Mouse (Mus musculus) heart, adult 2 months (tissue): ENCODE measurements at regions not wholly inside any gene's neighbourhood (a gene's known extent, or its start where the extent isn't known, plus 50 kb on each side); places are given as distances from the start of the nearest gene placed in this dataset.

Experiments
- DNase-seq, 2 experiments: peaks; one replicate each; pipeline ENCODE4 v3.0.0; 2021
- H3K27ac ChIP-seq: fragments of 200-600 bp; 2 replicates; pipeline ENCODE4 v1.8.1; 2022
- H3K27me3 ChIP-seq: fragments of 200-500 bp; 2 replicates; pipeline ENCODE4 v1.6.1; 2012; ENCODE audit warnings: mild to moderate bottlenecking, low read length, inconsistent platforms, mixed read lengths; ENCODE audit not compliant: control insufficient read depth, insufficient read depth
- H3K36me3 ChIP-seq: fragments of 200-500 bp; 2 replicates; pipeline ENCODE4 v1.6.1; 2012; ENCODE audit warnings: low read length, inconsistent platforms; ENCODE audit not compliant: control insufficient read depth, insufficient read depth
- H3K4me1 ChIP-seq: fragments of 200-500 bp; 2 replicates; pipeline ENCODE4 v1.6.1; 2011; ENCODE audit warnings: low read length; ENCODE audit not compliant: control insufficient read depth, insufficient read depth
- H3K4me3 ChIP-seq: fragments of 200-600 bp; 2 replicates; pipeline ENCODE4 v1.8.1; 2022
- H3K79me2 ChIP-seq: fragments of 200-500 bp; replicated peaks from 2 replicates; pipeline ENCODE4 v1.6.1; 2012; ENCODE audit warnings: mild to moderate bottlenecking, inconsistent platforms, low read length, moderate library complexity, mixed read lengths; ENCODE audit not compliant: control insufficient read depth, insufficient read depth
- H3K9ac ChIP-seq: fragments of 200-500 bp; 2 replicates; pipeline ENCODE4 v1.6.1; 2012; ENCODE audit warnings: low read depth, mild to moderate bottlenecking, control low read depth, inconsistent platforms, low read length, mixed read lengths
- CTCF ChIP-seq: fragments of 200-600 bp; IDR thresholded peaks from 2 replicates; pipeline ENCODE4 v1.8.1; 2022; ENCODE audit warnings: antibody characterized with exemption, mild to moderate bottlenecking, moderate library complexity
- EP300 ChIP-seq: fragments of 200-500 bp; IDR thresholded peaks from 2 replicates; pipeline ENCODE4 v1.6.1; 2011; ENCODE audit warnings: low read depth, low read length, control low read depth; ENCODE audit not compliant: insufficient read depth
- POLR2A ChIP-seq: fragments of 200-500 bp; IDR thresholded peaks from 2 replicates; pipeline ENCODE4 v1.6.1; 2011; ENCODE audit warnings: mild to moderate bottlenecking, low read depth, low read length, control low read depth; ENCODE audit not compliant: insufficient read depth
- WGBS: fragments of 180-500 bp; shearing (Covaris S2); methylation state at CpG from one replicate; pipeline ENCODE4 v1.1.7; 2018; 5-methylcytosine and 5-hydroxymethylcytosine counted together
- intact Hi-C: fragments of 180-260 bp; cut with DNase I; formaldehyde crosslinking; loops from one replicate; pipeline ENCODE4 v1.15.1; 2025

- no peak overlapping the region for H3K4me3 ChIP-seq
- H3K27ac ChIP-seq = no peak overlapping the region
These were observed 55.0 kb upstream of the Vcam1 start for GRCm38 (mm10) chr3:116184443-116184842.

GRCm38 (mm10) chr3:116180341-116180885, 50.9 kb upstream of the Vcam1 start:
- Histone ChIP-seq H3K27me3 (no peaks in the 10 kb centered on the region), H3K27ac (no peak overlapping the region), H3K79me2 (no peaks in the 10 kb centered on the region), H3K9ac (no peak overlapping the region), H3K36me3 (no peaks in the 10 kb centered on the region; the same call in 1 of the 2 replicates), H3K4me3 (no peak overlapping the region), H3K4me1 (peaks cover 2% of the 10 kb centered on the region)
- intact Hi-C loops = no loop called here
- TF ChIP-seq POLR2A (no peak), CTCF (no peak), EP300 (no peak)
- DNase-seq = no peak
- 77% methylated on average over 5 of the region's 5 CpGs for WGBS

More at GRCm38 (mm10) chr3:116184443-116184842, 55.0 kb upstream of the Vcam1 start:
- TF ChIP-seq POLR2A (no peak), CTCF (no peak), EP300 (no peak)
- no peaks in the 10 kb centered on the region for H3K27me3 ChIP-seq
- peak; percentile 38 to 57 for DNase-seq
- no peaks in the 10 kb centered on the region; the same call in 1 of the 2 replicates for H3K36me3 ChIP-seq
- WGBS = 33% methylated on average over 4 of the region's 4 CpGs
- peaks cover 2% of the 10 kb centered on the region for H3K4me1 ChIP-seq
- H3K9ac ChIP-seq = no peak overlapping the region
- H3K79me2 ChIP-seq = no peaks in the 10 kb centered on the region
- intact Hi-C loops = no loop called here
